Mouse (Mus musculus) limb, embryonic 11.5 days (tissue): ENCODE data around the gene Asb8. TPM values are rescaled to one million over a fixed set of nuclear protein-coding genes. Genes with fewer than 3 reads are reported as not detected.
A peak's percentile ranks its signal among the peaks of the same experiment; 100 is the strongest.

Source experiments
- ATAC-seq: fragments of 200-750 bp; cut with Nextera tagmentation; 2 replicates; pipeline ENCODE4 v1.8.0; 2017; ENCODE audit warnings: low read depth; ENCODE audit not compliant: insufficient number of reproducible peaks, low FRiP score, low TSS enrichment
- DNase-seq: peaks from one replicate; pipeline ENCODE4 v3.0.0-alpha.2; 2015; ENCODE audit warnings: low spot score
- H3K27ac ChIP-seq: fragments of 300-500 bp; sonication (generic); replicated peaks from 2 replicates; pipeline ENCODE4 v1.5.1; 2014; ENCODE audit warnings: low read depth, mild to moderate bottlenecking, low read length
- H3K27me3 ChIP-seq: fragments of 300-500 bp; sonication (generic); 2 replicates; pipeline ENCODE4 v1.6.1; 2014; ENCODE audit warnings: mild to moderate bottlenecking, low read length, mixed read lengths; ENCODE audit not compliant: control insufficient read depth, insufficient read depth
- H3K36me3 ChIP-seq: fragments of 300-500 bp; sonication (generic); 2 replicates; pipeline ENCODE4 v1.6.1; 2014; ENCODE audit warnings: mild to moderate bottlenecking, low read length, moderate library complexity, mixed read lengths; ENCODE audit not compliant: control insufficient read depth, insufficient read depth
- H3K4me1 ChIP-seq: fragments of 300-500 bp; sonication (generic); 2 replicates; pipeline ENCODE4 v1.6.1; 2014; ENCODE audit warnings: low read length, mixed read lengths; ENCODE audit not compliant: control insufficient read depth, insufficient read depth
- H3K4me2 ChIP-seq: fragments of 300-500 bp; sonication (generic); 2 replicates; pipeline ENCODE4 v1.6.1; 2014; ENCODE audit warnings: low read depth, mild to moderate bottlenecking, moderate library complexity; ENCODE audit not compliant: severe bottlenecking
- H3K4me3 ChIP-seq: fragments of 300-500 bp; sonication (generic); 2 replicates; pipeline ENCODE4 v1.5.1; 2014; ENCODE audit warnings: low read depth, low read length
- H3K9ac ChIP-seq: fragments of 300-500 bp; sonication (generic); 2 replicates; pipeline ENCODE4 v1.6.1; 2014; ENCODE audit warnings: mild to moderate bottlenecking, low read length
- H3K9me3 ChIP-seq: fragments of 300-500 bp; sonication (generic); 2 replicates; pipeline ENCODE4 v1.6.1; 2016; ENCODE audit warnings: low read length; ENCODE audit not compliant: control insufficient read depth
- WGBS: fragments of 180-500 bp; shearing (Covaris S2); extraction: QIAGEN DNeasy Blood & Tissue Kit; methylation state at CpG from one replicate; pipeline ENCODE4 v1.1.7; 2014; 5-methylcytosine and 5-hydroxymethylcytosine counted together
- polyA plus RNA-seq: library from polyadenylated mRNA; unstranded; fragments of >200 nt; fragmentation: Nextera tagmentation; extraction: Ambion mirVana; gene quantifications from 2 replicates; pipeline ENCODE4 v1.2.1, GENCODE M21; 2014

Asb8 gene
- polyA plus RNA-seq, 1 experiment from 2014 or later = 47.2 TPM

DNA sequence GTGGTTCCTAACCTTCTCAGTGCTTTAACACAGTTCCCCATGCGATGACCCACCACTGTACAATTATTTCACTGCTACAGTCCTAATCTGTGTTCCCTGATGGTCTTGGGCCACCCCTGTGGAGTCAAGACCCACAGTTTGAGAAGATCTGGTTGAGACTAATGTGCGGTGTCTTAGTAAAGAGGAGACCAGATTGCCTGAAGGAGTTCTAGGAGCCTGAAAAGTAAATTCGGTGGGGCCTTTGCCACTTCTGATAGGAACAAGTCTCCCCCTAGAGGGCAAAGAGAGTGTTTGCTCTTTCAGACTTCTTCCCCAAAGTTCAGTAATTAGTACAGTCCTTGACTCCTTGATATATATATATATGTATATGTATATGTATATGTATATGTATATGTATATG, 11.8 kb downstream of the Asb8 start:
- 30% methylated on average over 3 of the region's 3 CpGs for WGBS
- Histone ChIP-seq H3K27ac (no peak overlapping the region), H3K36me3 (no peaks in the 10 kb centered on the region), H3K4me3 (no peak overlapping the region), H3K9me3 (no peaks in the 10 kb centered on the region), H3K9ac (no peak overlapping the region), H3K4me1 (no peaks in the 10 kb centered on the region), H3K4me2 (no peak overlapping the region), H3K27me3 (no peaks in the 10 kb centered on the region)
- DNase-seq (peak; percentile 41), ATAC-seq (no peak)

DNA sequence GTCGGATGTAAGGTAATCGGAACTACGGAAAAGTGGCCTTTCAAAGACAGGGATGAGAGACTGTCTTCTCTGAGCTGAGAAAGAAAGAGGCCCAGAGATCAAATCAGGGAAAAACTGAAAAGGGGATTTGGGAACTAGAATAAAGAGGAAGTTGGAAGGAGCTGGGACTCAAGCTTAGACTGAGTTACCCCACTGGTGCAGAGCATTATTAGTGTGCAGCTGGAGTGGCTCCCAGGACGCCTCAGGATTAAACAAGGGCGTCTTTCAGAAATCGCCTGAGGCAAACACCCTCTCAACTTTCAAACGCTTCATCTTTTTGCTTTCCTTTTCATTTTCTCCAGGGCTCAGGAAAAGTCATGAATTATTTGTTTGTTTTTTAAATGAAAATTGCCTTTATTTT, 12.5 kb downstream of the Asb8 start:
- no peak for DNase-seq
- Histone ChIP-seq H3K4me2 (no peak overlapping the region), H3K4me1 (no peaks in the 10 kb centered on the region), H3K4me3 (no peak overlapping the region), H3K27ac (no peak overlapping the region), H3K36me3 (no peaks in the 10 kb centered on the region), H3K9me3 (no peaks in the 10 kb centered on the region), H3K27me3 (no peaks in the 10 kb centered on the region), H3K9ac (no peak overlapping the region)
- ATAC-seq = no peak
- WGBS = 76% methylated on average over 7 of the region's 7 CpGs

DNA sequence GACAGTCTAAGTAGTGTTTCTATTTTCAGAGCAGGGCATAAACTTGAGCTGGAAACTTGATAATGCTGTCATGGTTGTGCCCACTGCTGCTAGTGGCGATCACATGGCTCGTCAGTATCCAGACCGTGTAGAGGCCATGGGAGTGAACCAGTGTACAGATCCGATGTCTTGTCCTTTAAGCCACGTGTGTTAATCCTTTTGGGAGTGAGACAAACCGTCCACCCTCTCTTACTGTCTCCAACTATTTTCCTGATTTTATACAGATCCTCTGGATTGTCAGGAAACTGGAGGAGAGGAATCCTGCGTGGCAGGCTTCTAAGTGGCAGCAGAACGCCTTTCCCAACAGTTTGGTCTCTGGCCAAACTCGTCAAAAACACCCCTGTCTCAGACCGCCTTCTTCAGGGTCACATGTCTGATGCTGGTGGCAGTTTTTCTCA, 16.2 kb downstream of the Asb8 start:
- Histone ChIP-seq H3K9ac (no peak overlapping the region), H3K27me3 (no peaks in the 10 kb centered on the region), H3K4me2 (no peak overlapping the region), H3K9me3 (no peaks in the 10 kb centered on the region), H3K36me3 (no peaks in the 10 kb centered on the region), H3K27ac (no peak overlapping the region), H3K4me3 (no peak overlapping the region), H3K4me1 (0 out of 2 replicates have a peak, but pooled peaks cover 4% of the 10 kb centered on the region)
- 79% methylated on average over 10 of the region's 10 CpGs for WGBS
- ATAC-seq (no peak), DNase-seq (no peak)

DNA sequence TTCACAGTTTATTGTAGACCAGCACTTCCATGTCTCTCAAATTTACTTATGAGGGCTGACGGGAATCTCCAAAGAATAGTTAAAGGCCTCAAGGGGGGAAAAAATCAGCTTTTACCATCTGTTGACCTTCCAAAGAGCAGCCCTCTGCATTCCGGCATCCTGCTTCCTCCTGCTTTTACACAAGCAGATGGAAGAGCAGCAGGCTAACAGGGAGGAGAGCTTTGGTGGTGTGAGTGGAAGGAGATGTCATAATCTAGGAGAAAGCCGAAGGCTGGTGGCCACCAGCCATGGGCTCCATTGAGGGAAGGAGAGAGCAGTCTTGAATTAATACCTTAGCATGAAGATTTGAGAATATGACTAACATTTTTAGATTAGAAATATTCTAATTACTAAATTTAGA, 17.1 kb downstream of the Asb8 start:
- H3K9me3 ChIP-seq = no peaks in the 10 kb centered on the region
- no peak overlapping the region for H3K4me2 ChIP-seq
- H3K27ac ChIP-seq = no peak overlapping the region
- no peak overlapping the region for H3K4me3 ChIP-seq
- no peak overlapping the region for H3K9ac ChIP-seq
- WGBS = 82% methylated on average over 3 of the region's 3 CpGs
- 0 out of 2 replicates have a peak, but pooled peaks cover 4% of the 10 kb centered on the region for H3K4me1 ChIP-seq
- ATAC-seq = no peak
- DNase-seq = no peak
- no peaks in the 10 kb centered on the region for H3K27me3 ChIP-seq
- H3K36me3 ChIP-seq = no peaks in the 10 kb centered on the region

DNA sequence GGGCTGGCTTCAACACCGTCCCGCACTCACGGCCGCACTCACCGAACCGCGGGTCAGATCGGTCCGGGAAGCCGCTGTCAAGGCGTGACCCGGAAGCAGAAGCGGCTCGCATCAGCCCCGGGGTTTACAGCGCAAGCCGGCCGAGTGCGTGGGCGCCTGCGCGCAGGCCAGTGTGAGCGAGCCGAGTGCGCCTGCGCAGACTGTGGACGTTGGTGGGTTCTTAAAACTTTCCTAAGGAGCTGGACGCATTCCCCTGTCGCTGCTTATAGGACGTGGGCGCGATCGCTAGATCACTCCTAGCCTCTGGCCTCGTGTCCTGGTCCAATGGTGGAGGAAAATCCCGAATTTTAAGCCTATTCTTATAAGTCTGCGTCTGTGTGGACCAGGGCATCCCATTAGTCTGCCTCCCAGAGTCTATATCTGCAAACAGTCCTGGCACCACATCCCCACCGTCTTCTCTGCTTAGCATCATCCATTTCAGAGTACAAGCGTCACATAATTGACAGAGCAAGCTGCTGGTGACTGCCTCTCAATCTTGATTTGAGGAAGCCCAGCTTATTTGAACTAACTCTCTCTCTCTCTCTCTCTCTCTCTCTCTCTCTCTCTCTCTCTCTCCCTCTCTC, 19.8 kb downstream of the Asb8 start:
- H3K36me3 ChIP-seq = peaks cover 2% of the 10 kb centered on the region; the same call in 1 of the 2 replicates
- H3K4me1 ChIP-seq = 0 out of 2 replicates have a peak, but pooled peaks cover 4% of the 10 kb centered on the region
- DNase-seq (peak; percentile 95), ATAC-seq (peak; percentile 89)
- H3K27me3 ChIP-seq = no peaks in the 10 kb centered on the region
- peak overlapping the region; percentile 56; the same call in 1 of the 2 replicates for H3K27ac ChIP-seq
- no peaks in the 10 kb centered on the region for H3K9me3 ChIP-seq
- H3K4me3 ChIP-seq = peak overlapping the region; percentile 98
- peak overlapping the region; percentile 62 for H3K4me2 ChIP-seq
- peak overlapping the region; percentile 87 for H3K9ac ChIP-seq
- WGBS = under 1% methylated on average over 38 of the region's 38 CpGs

DNA sequence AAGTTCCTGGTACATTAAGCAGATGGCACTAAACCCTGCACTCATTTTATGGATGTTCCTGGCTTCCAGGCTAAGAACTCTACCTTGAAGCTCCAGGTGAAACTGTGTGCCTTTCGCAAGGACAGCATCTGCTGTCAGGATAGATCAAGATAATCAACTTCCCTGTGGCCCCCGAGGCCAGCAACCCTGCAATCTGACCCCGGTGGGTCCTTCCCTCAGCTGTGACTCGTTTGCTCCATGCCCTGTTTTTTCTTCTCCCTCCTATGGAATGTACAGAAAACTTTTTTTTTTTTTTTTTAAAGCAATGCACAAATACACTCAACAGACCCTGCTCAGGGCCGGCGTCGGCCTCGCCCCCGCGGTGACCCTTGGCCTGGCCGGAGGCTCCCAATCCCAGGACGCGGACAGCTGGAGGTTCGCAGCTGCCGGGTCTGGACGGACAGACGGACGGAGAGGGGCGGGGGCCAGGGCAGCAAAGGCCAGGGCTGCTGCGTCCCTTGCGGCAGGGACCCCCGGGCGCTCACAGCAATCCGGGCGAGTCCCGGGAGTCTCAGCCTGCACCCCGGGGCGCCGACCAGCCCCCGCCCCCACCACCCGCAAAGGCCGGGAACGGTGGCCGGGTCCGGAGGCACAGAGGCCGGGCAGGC, 20.4 kb downstream of the Asb8 start:
- Histone ChIP-seq H3K9me3 (no peaks in the 10 kb centered on the region), H3K9ac (peak overlapping the region; percentile 87), H3K27ac (no peak overlapping the region; the same call in 1 of the 2 replicates), H3K27me3 (no peaks in the 10 kb centered on the region), H3K4me3 (peak overlapping the region; percentile 98), H3K4me2 (peak overlapping the region; percentile 62), H3K4me1 (0 out of 2 replicates have a peak, but pooled peaks cover 4% of the 10 kb centered on the region), H3K36me3 (peaks cover 2% of the 10 kb centered on the region; the same call in 1 of the 2 replicates)
- WGBS = under 1% methylated on average over 29 of the region's 36 CpGs
- DNase-seq (peak; percentile 42), ATAC-seq (peak; percentile 56)

DNA sequence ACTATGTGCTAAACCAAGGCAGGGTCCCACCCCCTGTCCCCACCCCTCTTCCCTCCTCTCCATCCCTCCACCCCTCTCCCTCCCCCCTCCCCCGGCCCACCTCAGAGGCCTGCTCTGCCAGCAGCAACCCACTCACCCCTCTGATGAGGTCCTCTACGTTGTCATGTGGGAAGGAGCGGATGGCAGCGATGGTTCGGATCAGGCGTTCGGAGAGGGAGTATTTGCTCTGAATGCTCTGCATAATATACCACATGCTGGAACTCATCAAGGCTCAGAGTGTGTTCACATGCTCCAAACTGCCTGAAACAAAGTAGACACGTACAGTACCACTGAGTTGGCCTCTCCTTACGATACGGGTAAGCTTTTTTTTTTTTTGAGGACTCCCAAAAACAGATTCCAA, 22.9 kb downstream of the Asb8 start:
- WGBS = 81% methylated on average over 9 of the region's 10 CpGs
- no peaks in the 10 kb centered on the region for H3K9me3 ChIP-seq
- no peak for ATAC-seq
- no peak overlapping the region for H3K4me3 ChIP-seq
- H3K27me3 ChIP-seq = no peaks in the 10 kb centered on the region
- H3K4me2 ChIP-seq = no peak overlapping the region
- no peak overlapping the region for H3K9ac ChIP-seq
- H3K27ac ChIP-seq = no peak overlapping the region
- H3K4me1 ChIP-seq = 0 out of 2 replicates have a peak, but pooled peaks cover 4% of the 10 kb centered on the region
- no peak for DNase-seq
- peaks cover 2% of the 10 kb centered on the region; the same call in 1 of the 2 replicates for H3K36me3 ChIP-seq

DNA sequence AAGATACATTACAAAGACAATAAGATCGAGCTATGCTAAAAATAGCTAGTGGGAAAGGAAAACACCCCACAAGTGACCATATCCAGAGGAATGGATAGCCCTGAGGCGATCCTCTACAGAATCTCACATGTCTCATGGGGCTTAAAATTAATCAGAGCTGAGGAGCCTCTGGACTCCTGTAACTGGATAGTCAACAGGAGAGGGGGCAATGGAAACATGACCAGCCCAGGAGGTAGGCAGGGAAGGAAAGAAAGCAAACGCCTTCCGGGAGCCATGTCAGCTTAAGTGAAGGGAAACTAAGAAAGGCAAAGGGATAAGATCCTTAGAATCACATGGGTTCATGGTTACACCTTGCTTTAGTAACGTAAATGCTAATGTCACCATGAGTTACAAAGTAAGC, 24.6 kb downstream of the Asb8 start:
- 89% methylated on average over 5 of the region's 5 CpGs for WGBS
- Histone ChIP-seq H3K4me1 (0 out of 2 replicates have a peak, but pooled peaks cover 4% of the 10 kb centered on the region), H3K27me3 (no peaks in the 10 kb centered on the region), H3K9ac (no peak overlapping the region), H3K36me3 (peaks cover 2% of the 10 kb centered on the region; the same call in 1 of the 2 replicates), H3K4me2 (no peak overlapping the region), H3K4me3 (no peak overlapping the region), H3K9me3 (no peaks in the 10 kb centered on the region), H3K27ac (no peak overlapping the region)
- ATAC-seq (no peak), DNase-seq (no peak)
